19 mouse cellular contexts compared by ENCODE assay signal in genomic region chr3:144027134-144027980, GRCm38 (mm10).
DNase-seq lines count a peak whose midpoint lies in the region; TF ChIP-seq lines count a peak whose summit lies in the region.
"Had no signal": no experiment of that assay in that cellular context is flagged by ENCODE, and none has a peak within 500 bp of the region (broad histone marks: within the 10 kb centered on the region; RNA-seq: fewer than 3 reads in every experiment).

No protein-coding gene starts in this region.

- H3K27me3 ChIP-seq in spleen, adult 2 months (ENCODE audit: control insufficient read depth, insufficient read depth, low read length): no peaks in the 10 kb centered on the region
- H3K27me3 ChIP-seq in splenic B cell, adult 2 months (ENCODE audit: control insufficient read depth, insufficient read depth, low read length, poor library complexity, severe bottlenecking): no peaks in the 10 kb centered on the region
- H3K27me3 ChIP-seq: embryonic facial prominence, embryonic 13.5 days; forebrain, embryonic 12.5 days; heart, embryonic 13.5 days; hindbrain, embryonic 15.5 days had no signal

- intact Hi-C loops in gastrocnemius, postnatal 36 days (cut with DNase I): no loop called here

- no peak for TF ChIP-seq POLR2A in spleen, adult 2 months (IDR thresholded peaks at IDR 0.05; ENCODE audit: low read depth, low read length)

- peaks cover 7% of the 10 kb centered on the region; the same call in 1 of the 2 replicates for H3K4me1 ChIP-seq in spleen, adult 2 months (ENCODE audit: control insufficient read depth, insufficient read depth, insufficient read length)
- H3K4me1 ChIP-seq: forebrain, embryonic 12.5 days; hindbrain, embryonic 15.5 days had no signal

- no peak overlapping the region for H3K4me3 ChIP-seq in spleen, adult 2 months (ENCODE audit: extremely low read depth, insufficient read depth, insufficient read length)
- H3K4me3 ChIP-seq: embryonic facial prominence, embryonic 13.5 days; forebrain, embryonic 12.5 days; heart, embryonic 13.5 days; hindbrain, embryonic 15.5 days had no signal

- peak in 1 of 2 experiments; percentile 35 for DNase-seq in spleen, adult 2 months (ENCODE audit: low read depth in 1 of 2, low spot score in 2 of 2)
- DNase-seq in spleen, adult 18-20 months: no peak
- DNase-seq in large intestine, adult 2 months (ENCODE audit: low read depth, low spot score): peak; percentile 10
- DNase-seq in splenic B cell, adult 2 months (ENCODE audit: low read depth, low spot score): peak; percentile 70
- no peak for DNase-seq in liver
- DNase-seq in thymus, postnatal 10 days (ENCODE audit: low spot score in 2 of 2): no peak
- DNase-seq in gastrocnemius, postnatal 36 days: no peak
- DNase-seq: adrenal gland, postnatal 25 days; cerebellum, adult 18-20 months; cerebellum, adult 9-11 months; cerebellum, postnatal 36 days; gastrocnemius, postnatal 14 days; heart, adult 11 months; heart, postnatal 36 days had no signal

- H3K27ac ChIP-seq in spleen, adult 2 months (ENCODE audit: insufficient read depth, low read length): peak overlapping the region; percentile 12; the same call in 1 of the 2 replicates
- H3K27ac ChIP-seq: embryonic facial prominence, embryonic 13.5 days; forebrain, embryonic 12.5 days; heart, embryonic 13.5 days; hindbrain, embryonic 15.5 days had no signal

- no peak for TF ChIP-seq CTCF in spleen, adult 2 months (IDR thresholded peaks at IDR 0.05; ENCODE audit: extremely low read depth, insufficient read depth, insufficient read length, insufficient replicate concordance)

- H3K36me3 ChIP-seq in spleen, adult 2 months (ENCODE audit: control insufficient read depth, insufficient read depth, low read length): no peaks in the 10 kb centered on the region
- no peaks in the 10 kb centered on the region for H3K36me3 ChIP-seq in splenic B cell, adult 2 months (ENCODE audit: control insufficient read depth, insufficient read depth, low read length, poor library complexity, severe bottlenecking)
- H3K36me3 ChIP-seq: embryonic facial prominence, embryonic 13.5 days; forebrain, embryonic 12.5 days; G1E; heart, embryonic 13.5 days; hindbrain, embryonic 15.5 days had no signal

- 57% methylated on average over 6 of the region's 6 CpGs for WGBS in spleen, adult 2 months
- WGBS in large intestine, adult 2 months: 74% methylated on average over 6 of the region's 6 CpGs

Comparison
In these comparisons a context has a peak if more than half of its experiments do, and no peak if none do; other contexts are left out.
1. DNase-seq: peak in large intestine, adult 2 months (single experiment) and splenic B cell, adult 2 months (single experiment); none in spleen, adult 18-20 months (0 of 2), liver (single experiment), thymus, postnatal 10 days (0 of 2) and gastrocnemius, postnatal 36 days (0 of 2).